Mouse (Mus musculus) thymus, postnatal 10 days (tissue): ENCODE results near the gene Tas2r126.

Experiments used
- DNase-seq, 2 experiments: peaks; one replicate each; pipeline ENCODE4 v3.0.0; 2021; ENCODE audit warnings: low spot score in 2 of 2

The Tas2r126 gene

DNA sequence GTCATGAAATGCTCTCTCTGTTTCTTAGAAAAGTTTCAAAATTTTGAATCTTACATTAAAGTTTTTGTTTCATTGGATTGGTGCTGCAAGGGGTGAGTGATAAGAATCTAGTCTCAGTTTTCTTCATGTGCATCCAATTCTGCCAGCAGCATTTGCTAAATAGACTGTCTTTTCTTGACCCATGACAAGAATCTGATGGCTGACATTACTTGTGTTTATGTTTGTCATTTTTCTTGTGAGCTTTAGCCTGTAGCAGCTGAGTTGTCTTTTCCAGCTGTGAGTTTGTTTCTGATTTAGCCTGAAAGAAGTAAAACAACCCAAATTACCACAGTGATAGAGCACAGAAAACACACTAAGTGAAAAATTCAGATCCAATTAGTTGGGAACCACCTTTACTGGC lies 50.3 kb downstream of the Tas2r126 start:
- no peak for DNase-seq
